Mouse (Mus musculus): ENCODE measurements around the gene Frmd4a. TPM values are rescaled to one million over a fixed set of nuclear protein-coding genes. Genes with fewer than 3 reads are reported as not detected.

The Frmd4a gene
- polyA plus RNA-seq, 1 experiment from 2014 or later = 39.5 TPM

GRCm38 (mm10) chr2:4510208-4511079 lies 492.9 kb downstream of the Frmd4a start:
- H3K4me3 ChIP-seq = no peak overlapping the region
- no peak overlapping the region for H3K9ac ChIP-seq
- ATAC-seq = no peak
- H3K27me3 ChIP-seq = no peaks in the 10 kb centered on the region
- H3K4me2 ChIP-seq = no peak overlapping the region
- no peaks in the 10 kb centered on the region for H3K9me3 ChIP-seq (replicated peaks)
- WGBS = 62% methylated on average over 11 of the region's 11 CpGs
- peaks cover 53% of the 10 kb centered on the region for H3K4me1 ChIP-seq
- peak overlapping the region; percentile 41; the same call in 1 of the 2 replicates for H3K27ac ChIP-seq
- peaks cover 24% of the 10 kb centered on the region; the same call in 1 of the 2 replicates for H3K36me3 ChIP-seq (ENCODE audit: poor library complexity, severe bottlenecking)

GRCm38 (mm10) chr2:4511080-4511386 lies 493.5 kb downstream of the Frmd4a start:
- Histone ChIP-seq H3K36me3 (ENCODE audit: poor library complexity, severe bottlenecking) (peaks cover 21% of the 10 kb centered on the region; the same call in 1 of the 2 replicates), H3K4me3 (no peak overlapping the region), H3K9ac (no peak overlapping the region), H3K27ac (no peak overlapping the region), H3K27me3 (no peaks in the 10 kb centered on the region), H3K9me3 (replicated peaks) (no peaks in the 10 kb centered on the region), H3K4me1 (peaks cover 54% of the 10 kb centered on the region), H3K4me2 (no peak overlapping the region)
- WGBS = 94% methylated on average over 2 of the region's 2 CpGs
- ATAC-seq = no peak

DNA sequence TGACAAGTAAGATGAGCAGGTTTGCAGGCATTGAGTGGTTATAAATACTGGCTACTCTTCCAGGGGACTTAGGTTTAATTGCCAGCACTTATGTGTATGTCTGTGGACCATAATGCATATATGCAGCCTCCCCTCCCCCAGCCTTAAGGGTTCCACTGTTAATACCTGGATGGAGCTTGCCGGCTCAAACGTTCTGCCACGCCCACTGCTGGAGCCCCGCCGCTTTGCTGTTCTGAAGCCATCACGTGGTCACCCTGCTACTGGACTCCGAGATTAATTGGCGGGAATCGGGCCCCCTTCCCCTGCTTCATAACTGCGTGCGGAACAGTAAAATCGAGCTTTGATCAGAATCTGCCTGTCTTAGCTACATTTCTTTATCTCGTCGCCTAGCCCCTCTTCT lies 495.1 kb downstream of the Frmd4a start:
- H3K9ac ChIP-seq = no peak overlapping the region
- no peak for ATAC-seq
- H3K36me3 ChIP-seq (ENCODE audit: poor library complexity, severe bottlenecking) = peaks cover 8% of the 10 kb centered on the region; the same call in 1 of the 2 replicates
- no peaks in the 10 kb centered on the region for H3K9me3 ChIP-seq (replicated peaks)
- H3K27ac ChIP-seq = no peak overlapping the region
- no peaks in the 10 kb centered on the region for H3K27me3 ChIP-seq
- H3K4me3 ChIP-seq = no peak overlapping the region
- 35% methylated on average over 14 of the region's 14 CpGs for WGBS
- H3K4me2 ChIP-seq = peak overlapping the region; percentile 25
- H3K4me1 ChIP-seq = peaks cover 67% of the 10 kb centered on the region

- Histone ChIP-seq H3K4me3 (no peak overlapping the region), H3K9me3 (replicated peaks) (no peaks in the 10 kb centered on the region), H3K4me2 (no peak overlapping the region), H3K36me3 (ENCODE audit: poor library complexity, severe bottlenecking) (peaks cover 6% of the 10 kb centered on the region; the same call in 1 of the 2 replicates), H3K9ac (no peak overlapping the region), H3K27me3 (no peaks in the 10 kb centered on the region), H3K27ac (peak overlapping the region; percentile 84), H3K4me1 (peaks cover 43% of the 10 kb centered on the region)
- no peak for ATAC-seq
- WGBS = 78% methylated on average over 3 of the region's 3 CpGs
These were observed 498.4 kb downstream of the Frmd4a start for GRCm38 (mm10) chr2:4515910-4516309.

DNA sequence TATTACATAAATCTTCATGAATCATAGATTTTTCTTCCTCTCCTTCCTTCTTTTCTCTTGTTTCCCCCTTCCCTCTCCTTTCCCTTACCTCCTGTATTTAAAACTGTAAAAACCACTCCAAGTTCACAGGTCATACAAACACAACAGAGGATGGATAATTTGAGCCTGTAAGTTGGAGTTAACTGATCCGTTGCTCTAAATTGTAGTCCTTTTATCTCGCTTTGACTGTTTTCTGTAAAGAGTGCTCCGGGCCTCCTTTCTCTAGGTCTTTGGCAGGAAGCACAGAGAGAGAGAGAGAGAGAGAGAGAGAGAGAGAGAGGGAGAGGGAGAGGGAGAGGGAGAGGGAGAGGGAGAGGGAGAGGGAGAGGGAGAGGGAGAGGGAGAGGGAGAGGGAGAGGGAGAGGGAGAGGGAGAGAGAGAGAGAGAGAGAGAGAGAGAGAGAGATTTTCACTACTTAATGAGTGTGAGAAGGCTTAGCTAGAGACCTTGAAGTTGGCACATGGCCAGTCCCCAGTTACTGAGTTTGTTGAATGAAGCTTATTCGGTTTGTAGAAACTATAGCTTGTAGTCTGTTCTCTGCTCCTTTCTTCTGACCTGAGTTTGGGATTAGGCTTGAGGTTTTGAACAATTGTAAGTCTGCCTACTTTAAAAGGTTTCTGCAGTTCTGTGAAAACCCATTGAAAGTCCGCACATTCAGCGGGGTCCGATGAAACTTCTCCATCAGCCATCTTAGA lies 499.5 kb downstream of the Frmd4a start:
- peak; percentile 77 for ATAC-seq
- 8% methylated on average over 7 of the region's 7 CpGs for WGBS

DNA sequence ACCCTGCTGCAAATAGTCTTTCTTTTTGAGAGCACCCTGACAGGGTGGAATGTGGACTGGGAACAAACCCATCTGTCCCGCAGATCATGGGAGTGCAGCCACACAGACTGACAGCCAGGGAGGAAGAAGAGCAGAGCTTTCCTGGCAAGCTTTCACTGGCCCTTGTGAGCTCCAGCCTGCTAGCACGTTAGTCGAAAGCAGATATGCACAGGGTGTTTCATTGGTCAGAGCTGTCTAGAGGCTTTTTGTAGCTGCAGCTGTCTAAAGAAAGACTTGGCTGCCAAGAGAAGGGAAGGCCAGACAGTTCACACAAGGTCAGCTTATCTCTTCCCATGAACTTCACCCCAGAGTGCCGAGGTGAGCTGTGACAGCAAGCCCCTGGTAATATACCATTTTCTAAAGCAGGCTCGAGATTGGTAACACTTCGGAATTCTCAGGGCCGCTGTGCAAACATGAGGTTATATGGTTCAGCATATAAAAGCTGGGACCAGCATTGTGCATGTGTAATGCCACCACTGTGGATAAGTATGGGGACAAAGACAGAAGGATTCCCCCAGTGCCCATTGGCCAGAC lies 500.1 kb downstream of the Frmd4a start:
- H3K4me2 ChIP-seq = peak overlapping the region; percentile 11
- WGBS = 29% methylated on average over 7 of the region's 7 CpGs
- H3K9ac ChIP-seq = 0 out of 2 replicates have a peak overlapping the region, but pooled peaks have one; percentile 30
- H3K36me3 ChIP-seq (ENCODE audit: poor library complexity, severe bottlenecking) = peaks cover 10% of the 10 kb centered on the region
- no peaks in the 10 kb centered on the region for H3K9me3 ChIP-seq (replicated peaks)
- no peaks in the 10 kb centered on the region for H3K27me3 ChIP-seq
- H3K4me3 ChIP-seq = no peak overlapping the region
- H3K4me1 ChIP-seq = peaks cover 35% of the 10 kb centered on the region
- ATAC-seq = peak; percentile 78
- H3K27ac ChIP-seq = peak overlapping the region; percentile 84

More for the DNA sequence above, 499.5 kb downstream of the Frmd4a start:
- Histone ChIP-seq H3K9ac (no peak overlapping the region), H3K9me3 (replicated peaks) (no peaks in the 10 kb centered on the region), H3K27ac (peak overlapping the region; percentile 84), H3K4me2 (peak overlapping the region; percentile 11), H3K4me3 (no peak overlapping the region), H3K4me1 (peaks cover 40% of the 10 kb centered on the region), H3K36me3 (ENCODE audit: poor library complexity, severe bottlenecking) (peaks cover 10% of the 10 kb centered on the region), H3K27me3 (no peaks in the 10 kb centered on the region)

DNA sequence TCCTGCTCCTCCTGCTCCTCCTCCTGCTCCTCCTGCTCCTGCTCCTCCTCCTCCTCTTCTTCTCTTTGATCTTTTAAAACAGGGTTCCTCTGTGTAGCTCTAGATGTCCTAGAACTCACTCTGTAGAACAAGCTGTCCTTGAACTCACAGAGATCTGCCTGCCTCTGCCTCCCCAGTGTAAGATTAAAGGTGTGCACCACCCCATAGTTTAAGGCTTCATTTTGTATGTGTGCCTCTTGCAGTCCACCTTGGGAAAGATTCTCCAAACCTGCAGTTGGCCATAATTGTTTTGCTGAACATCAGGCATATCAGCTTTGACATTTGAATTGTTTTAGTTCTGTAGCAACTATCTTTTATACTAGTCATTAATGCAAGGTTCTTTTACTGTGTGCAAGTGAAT lies 501.0 kb downstream of the Frmd4a start:
- no peaks in the 10 kb centered on the region for H3K27me3 ChIP-seq
- peaks cover 37% of the 10 kb centered on the region for H3K4me1 ChIP-seq
- no peak for ATAC-seq
- no peak overlapping the region for H3K9ac ChIP-seq
- H3K36me3 ChIP-seq (ENCODE audit: poor library complexity, severe bottlenecking) = peaks cover 10% of the 10 kb centered on the region
- H3K9me3 ChIP-seq (replicated peaks) = no peaks in the 10 kb centered on the region
- no peak overlapping the region for H3K4me2 ChIP-seq
- no peak overlapping the region for H3K27ac ChIP-seq
- H3K4me3 ChIP-seq = no peak overlapping the region

GRCm38 (mm10) chr2:4522769-4523487 lies 505.4 kb downstream of the Frmd4a start:
- 0 out of 2 replicates have a peak, but pooled peaks have one; percentile 27 for ATAC-seq
- H3K9ac ChIP-seq = no peak overlapping the region
- peaks cover 10% of the 10 kb centered on the region for H3K4me1 ChIP-seq
- peaks cover 4% of the 10 kb centered on the region for H3K36me3 ChIP-seq (ENCODE audit: poor library complexity, severe bottlenecking)
- 28% methylated on average over 1 of the region's 1 CpGs for WGBS
- H3K4me2 ChIP-seq = no peak overlapping the region
- H3K4me3 ChIP-seq = no peak overlapping the region
- no peaks in the 10 kb centered on the region for H3K27me3 ChIP-seq
- H3K27ac ChIP-seq = 0 out of 2 replicates have a peak overlapping the region, but pooled peaks have one; percentile 10
- H3K9me3 ChIP-seq (replicated peaks) = no peaks in the 10 kb centered on the region

- H3K4me3 ChIP-seq = no peak overlapping the region
- no peaks in the 10 kb centered on the region for H3K9me3 ChIP-seq (replicated peaks)
- no peak for ATAC-seq
- peaks cover 17% of the 10 kb centered on the region for H3K4me1 ChIP-seq
- no peak overlapping the region for H3K4me2 ChIP-seq
- WGBS = 73% methylated on average over 7 of the region's 7 CpGs
- H3K27me3 ChIP-seq = no peaks in the 10 kb centered on the region
- H3K36me3 ChIP-seq (ENCODE audit: poor library complexity, severe bottlenecking) = peaks cover 21% of the 10 kb centered on the region
- H3K27ac ChIP-seq = no peak overlapping the region
- no peak overlapping the region for H3K9ac ChIP-seq
These were observed 509.6 kb downstream of the Frmd4a start for GRCm38 (mm10) chr2:4527094-4527493.

- Histone ChIP-seq H3K9ac (no peak overlapping the region), H3K27me3 (no peaks in the 10 kb centered on the region), H3K9me3 (replicated peaks) (no peaks in the 10 kb centered on the region), H3K4me3 (no peak overlapping the region), H3K36me3 (ENCODE audit: poor library complexity, severe bottlenecking) (peaks cover 36% of the 10 kb centered on the region), H3K4me1 (peaks cover 9% of the 10 kb centered on the region), H3K4me2 (no peak overlapping the region), H3K27ac (peak overlapping the region; percentile 31; the same call in 1 of the 2 replicates)
- ATAC-seq = peak; percentile 77
- 29% methylated on average over 9 of the region's 9 CpGs for WGBS
These were observed 511.8 kb downstream of the Frmd4a start for GRCm38 (mm10) chr2:4529254-4529729.

- Histone ChIP-seq H3K9me3 (replicated peaks) (no peaks in the 10 kb centered on the region; the same call in 1 of the 2 replicates), H3K4me3 (no peak overlapping the region), H3K4me2 (no peak overlapping the region), H3K4me1 (peaks cover 9% of the 10 kb centered on the region), H3K9ac (no peak overlapping the region), H3K27ac (no peak overlapping the region), H3K36me3 (ENCODE audit: poor library complexity, severe bottlenecking) (peaks cover 55% of the 10 kb centered on the region), H3K27me3 (no peaks in the 10 kb centered on the region)
- 93% methylated on average over 11 of the region's 11 CpGs for WGBS
- ATAC-seq = no peak
These were observed 514.1 kb downstream of the Frmd4a start for GRCm38 (mm10) chr2:4531533-4532197.

Data from forebrain, embryonic 13.5 days (tissue).